Mouse (Mus musculus): Measurements from ENCODE around the gene Kndc1. TPM values are rescaled to one million over a fixed set of nuclear protein-coding genes. Genes with fewer than 3 reads are reported as not detected.

The Kndc1 gene
- total RNA-seq, 2 experiments from 2014 or later, result 0.04 TPM; not detected in 1

DNA sequence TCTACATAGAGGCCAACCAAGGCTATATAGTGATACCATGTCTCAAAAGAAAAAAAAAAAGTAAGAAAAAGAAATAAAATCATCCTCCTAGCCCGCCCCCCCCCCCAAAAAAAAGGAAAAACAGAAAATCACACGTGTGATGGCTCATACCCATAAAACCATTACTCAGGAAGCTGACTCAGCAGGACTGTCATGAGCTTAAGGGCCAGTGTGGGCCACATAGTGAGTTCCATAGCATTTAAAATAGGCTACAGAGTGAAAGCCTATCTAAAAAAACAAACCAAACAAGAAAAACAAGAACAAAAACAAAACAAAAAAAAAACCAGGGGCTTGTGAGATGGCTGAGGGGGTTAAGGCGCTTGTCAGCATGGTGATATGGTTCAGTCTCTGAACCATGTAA, 86.3 kb downstream of the Kndc1 start:
- no peak for ATAC-seq (ENCODE audit: poor library complexity, severe bottlenecking)

- no peak for ATAC-seq (ENCODE audit: poor library complexity, severe bottlenecking)
These were observed 87.6 kb downstream of the Kndc1 start for GRCm38 (mm10) chr7:139982058-139982457.

DNA sequence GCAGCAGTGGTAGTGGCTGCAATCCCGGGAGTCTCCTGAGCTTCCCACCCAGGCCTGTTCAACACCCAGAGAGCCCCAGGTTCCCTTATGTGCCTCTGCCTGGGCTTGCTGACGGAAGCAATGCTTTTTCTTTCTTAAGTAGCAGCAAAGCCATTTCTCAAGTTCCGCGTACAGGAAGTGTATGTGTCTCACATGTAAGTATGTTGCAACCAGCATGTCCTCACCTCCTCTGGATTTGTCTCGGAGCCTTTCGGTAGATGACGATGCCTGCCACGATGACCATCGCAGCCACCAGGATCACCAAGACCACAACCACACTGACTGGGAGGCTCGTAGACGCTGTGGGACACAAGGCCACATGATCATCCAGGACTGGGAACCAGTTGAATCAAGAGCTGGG, 90.0 kb downstream of the Kndc1 start:
- ATAC-seq (ENCODE audit: poor library complexity, severe bottlenecking), result peak; percentile 86

- no peak for ATAC-seq (ENCODE audit: poor library complexity, severe bottlenecking)
These were observed 93.8 kb downstream of the Kndc1 start for GRCm38 (mm10) chr7:139988272-139988671.

DNA sequence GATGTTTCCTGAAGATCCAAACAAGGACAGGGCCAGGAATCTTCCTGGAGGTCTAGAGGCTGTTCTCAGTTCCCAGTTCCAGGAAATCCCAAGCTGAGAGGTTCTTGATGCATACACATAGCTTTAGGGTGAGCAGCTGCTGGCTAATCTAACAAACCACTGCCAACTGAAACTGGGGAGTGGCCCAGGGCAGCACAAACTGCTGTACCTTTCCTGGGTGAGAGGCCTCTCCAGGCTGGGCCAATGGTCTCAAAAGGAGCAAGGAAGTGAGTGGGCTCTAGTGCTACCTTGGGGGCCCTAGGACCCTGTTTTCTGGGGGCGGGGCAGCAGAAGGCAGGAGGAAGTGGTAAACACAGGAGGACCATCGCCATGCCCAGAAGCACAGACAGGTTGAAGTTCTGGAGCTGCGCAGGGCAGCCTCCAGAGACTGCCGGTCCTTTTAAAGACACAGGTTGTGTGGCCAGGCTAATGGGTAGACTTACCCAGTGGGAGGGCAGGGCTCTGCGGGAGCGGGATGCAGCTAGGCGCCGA, 96.4 kb downstream of the Kndc1 start:
- peak; percentile 14 for ATAC-seq (ENCODE audit: poor library complexity, severe bottlenecking)

Other genes with a start within 250 kb of the Kndc1 start
- not detected in 2 replicates for gene Cfap46, start 210.9 kb upstream of the Kndc1 start, total RNA-seq (2015)
- not detected in 2 replicates for gene Cfap46, start 210.9 kb upstream of the Kndc1 start, total RNA-seq (2017)
- not detected in 2 replicates for gene Adgra1, start 60.5 kb upstream of the Kndc1 start, total RNA-seq (2015)
- not detected in 2 replicates for gene Adgra1, start 60.5 kb upstream of the Kndc1 start, total RNA-seq (2017)
- not detected in 2 replicates for gene Utf1, start 49.1 kb downstream of the Kndc1 start, total RNA-seq (2015)
- not detected in 2 replicates for gene Utf1, start 49.1 kb downstream of the Kndc1 start, total RNA-seq (2017)
- 1.1 and 1.2 TPM in 2 replicates for gene 6430531B16Rik, start 84.1 kb downstream of the Kndc1 start, total RNA-seq (2015)
- gene 6430531B16Rik, start 84.1 kb downstream of the Kndc1 start, total RNA-seq (2017), result 0.89 and 2.3 TPM in 2 replicates
- 35.0 and 43.7 TPM in 2 replicates for gene Adam8, start 97.9 kb downstream of the Kndc1 start, total RNA-seq (2015)
- 39.3 and 51.1 TPM in 2 replicates for gene Adam8, start 97.9 kb downstream of the Kndc1 start, total RNA-seq (2017)
- 32.2 and 34.0 TPM in 2 replicates for gene Zfp511, start 141.7 kb downstream of the Kndc1 start, total RNA-seq (2015)
- 19.9 and 22.8 TPM in 2 replicates for gene Zfp511, start 141.7 kb downstream of the Kndc1 start, total RNA-seq (2017)
- 17.8 and 18.8 TPM in 2 replicates for gene Tubgcp2, start 142.0 kb downstream of the Kndc1 start, total RNA-seq (2015)
- 29.7 and 36.7 TPM in 2 replicates for gene Tubgcp2, start 142.0 kb downstream of the Kndc1 start, total RNA-seq (2017)
- not detected in 2 replicates for gene Msx3, start 154.4 kb downstream of the Kndc1 start, total RNA-seq (2015)
- not detected in 2 replicates for gene Msx3, start 154.4 kb downstream of the Kndc1 start, total RNA-seq (2017)
- not detected in 2 replicates for gene Caly, start 187.9 kb downstream of the Kndc1 start, total RNA-seq (2015)
- not detected in 2 replicates for gene Caly, start 187.9 kb downstream of the Kndc1 start, total RNA-seq (2017)
- not detected in 2 replicates for gene Prap1, start 198.7 kb downstream of the Kndc1 start, total RNA-seq (2015)
- gene Prap1, start 198.7 kb downstream of the Kndc1 start, total RNA-seq (2017), result not detected in 2 replicates
- gene Fuom, start 207.7 kb downstream of the Kndc1 start, total RNA-seq (2015), result 13.0 and 15.8 TPM in 2 replicates
- 12.1 and 16.0 TPM in 2 replicates for gene Fuom, start 207.7 kb downstream of the Kndc1 start, total RNA-seq (2017)
- 12.9 and 16.9 TPM in 2 replicates for gene Paox, start 221.1 kb downstream of the Kndc1 start, total RNA-seq (2015)
- 8.7 and 11.3 TPM in 2 replicates for gene Paox, start 221.1 kb downstream of the Kndc1 start, total RNA-seq (2017)
- gene Echs1, start 221.8 kb downstream of the Kndc1 start, total RNA-seq (2015), result 72.7 and 97.4 TPM in 2 replicates
- 71.3 and 87.9 TPM in 2 replicates for gene Echs1, start 221.8 kb downstream of the Kndc1 start, total RNA-seq (2017)
- gene Mtg1, start 242.9 kb downstream of the Kndc1 start, total RNA-seq (2015), result 10.2 and 17.4 TPM in 2 replicates
- 5.9 and 14.4 TPM in 2 replicates for gene Mtg1, start 242.9 kb downstream of the Kndc1 start, total RNA-seq (2017)

Measured in megakaryocyte, adult 5-6 weeks (primary cell).